Mouse (Mus musculus) intestine, embryonic 14.5 days (tissue): ENCODE measurements at regions not wholly inside any gene's neighbourhood (a gene's known extent, or its start where the extent isn't known, plus 50 kb on each side); places are given as distances from the start of the nearest gene placed in this dataset.

Source experiments
- ATAC-seq: fragments of 200-750 bp; cut with Nextera tagmentation; replicated peaks from 2 replicates; pipeline ENCODE4 v1.8.0; 2017; ENCODE audit warnings: low read depth, moderate number of reproducible peaks, moderate TSS enrichment, moderate library complexity; ENCODE audit not compliant: low FRiP score, low TSS enrichment
- DNase-seq: peaks from one replicate; pipeline ENCODE4 v3.0.0-alpha.2; 2018; ENCODE audit warnings: low spot score
- H3K27ac ChIP-seq: fragments of 300-500 bp; sonication (generic); 2 replicates; pipeline ENCODE4 v1.5.1; 2014; ENCODE audit warnings: low read depth, mild to moderate bottlenecking, control low read depth
- H3K27me3 ChIP-seq: fragments of 300-500 bp; sonication (generic); replicated peaks from 2 replicates; pipeline ENCODE4 v1.6.1; 2014; ENCODE audit warnings: low read length, control low read depth; ENCODE audit not compliant: control insufficient read depth, insufficient read depth
- H3K36me3 ChIP-seq: fragments of 300-500 bp; sonication (generic); 2 replicates; pipeline ENCODE4 v1.6.1; 2014; ENCODE audit warnings: low read length, control low read depth; ENCODE audit not compliant: control insufficient read depth, insufficient read depth
- H3K4me1 ChIP-seq: fragments of 300-500 bp; sonication (generic); replicated peaks from 2 replicates; pipeline ENCODE4 v1.6.1; 2014; ENCODE audit warnings: low read length, control low read depth, mixed read lengths; ENCODE audit not compliant: control insufficient read depth, insufficient read depth
- H3K4me2 ChIP-seq: fragments of 300-500 bp; sonication (generic); 2 replicates; pipeline ENCODE4 v1.6.1; 2014; ENCODE audit warnings: low read length
- H3K4me3 ChIP-seq: fragments of 300-500 bp; sonication (generic); 2 replicates; pipeline ENCODE4 v1.5.1; 2014; ENCODE audit warnings: low read depth, low read length, control low read depth, mixed read lengths
- H3K9ac ChIP-seq: fragments of 300-500 bp; sonication (generic); 2 replicates; pipeline ENCODE4 v1.6.1; 2014; ENCODE audit warnings: mild to moderate bottlenecking, low read length
- H3K9me3 ChIP-seq: fragments of 300-500 bp; sonication (generic); 2 replicates; pipeline ENCODE4 v1.6.1; 2016; ENCODE audit warnings: low read length, control low read depth; ENCODE audit not compliant: control insufficient read depth
- WGBS: fragments of 180-500 bp; shearing (Covaris S2); extraction: QIAGEN DNeasy Blood & Tissue Kit; methylation state at CpG from one replicate; pipeline ENCODE4 v1.1.7; 2014; 5-methylcytosine and 5-hydroxymethylcytosine counted together

DNA sequence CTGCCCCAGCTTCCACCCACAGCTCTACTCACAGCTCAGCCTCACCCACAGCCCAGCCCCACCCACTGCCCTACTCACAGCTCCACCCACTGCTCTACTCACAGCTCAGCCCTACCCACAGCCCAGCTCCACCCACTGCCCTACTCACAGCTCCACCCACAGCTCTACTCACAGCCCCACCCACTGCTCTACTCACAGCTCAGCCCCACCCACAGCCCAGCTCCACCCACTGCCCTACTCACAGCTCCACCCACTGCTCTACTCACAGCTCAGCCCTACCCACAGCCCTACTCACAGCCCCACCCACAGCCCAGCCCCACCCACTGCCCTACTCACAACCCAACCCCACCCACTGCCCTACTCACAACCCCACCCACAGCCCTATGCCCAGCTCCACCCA is 56.5 kb upstream of the Phox2b start:
- DNase-seq (no peak), ATAC-seq (0 out of 2 replicates have a peak, but pooled peaks have one; percentile 23)
- Histone ChIP-seq H3K4me2 (no peak overlapping the region), H3K27me3 (no peaks in the 10 kb centered on the region), H3K9ac (no peak overlapping the region), H3K27ac (no peak overlapping the region), H3K4me1 (no peaks in the 10 kb centered on the region), H3K36me3 (no peaks in the 10 kb centered on the region), H3K9me3 (no peaks in the 10 kb centered on the region), H3K4me3 (no peak overlapping the region)

DNA sequence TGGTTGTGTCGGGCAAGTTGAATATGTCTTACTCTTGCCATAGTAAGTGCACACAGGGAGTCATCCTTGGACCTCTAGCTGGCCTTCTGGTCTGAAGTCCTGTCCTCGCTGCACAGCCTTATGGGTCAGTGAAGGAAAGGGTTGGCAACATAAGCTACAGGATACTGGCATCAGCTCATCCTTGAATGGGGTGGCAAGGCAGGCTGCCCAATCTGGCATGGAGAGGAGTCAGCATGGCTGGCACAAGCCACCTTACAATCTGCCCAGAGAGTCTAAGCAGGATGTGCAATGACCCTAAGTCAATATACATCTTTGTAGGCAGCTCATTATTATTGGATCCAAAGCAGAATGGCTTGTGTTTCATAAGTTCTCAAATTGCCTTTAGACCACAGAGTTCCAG is 57.8 kb upstream of the Phox2b start:
- Histone ChIP-seq H3K4me2 (no peak overlapping the region), H3K4me1 (no peaks in the 10 kb centered on the region), H3K4me3 (no peak overlapping the region), H3K9me3 (no peaks in the 10 kb centered on the region), H3K9ac (no peak overlapping the region), H3K27me3 (no peaks in the 10 kb centered on the region), H3K27ac (no peak overlapping the region), H3K36me3 (no peaks in the 10 kb centered on the region)
- no peak for DNase-seq
- ATAC-seq: no peak
- 86% methylated on average over 2 of the region's 2 CpGs for WGBS

DNA sequence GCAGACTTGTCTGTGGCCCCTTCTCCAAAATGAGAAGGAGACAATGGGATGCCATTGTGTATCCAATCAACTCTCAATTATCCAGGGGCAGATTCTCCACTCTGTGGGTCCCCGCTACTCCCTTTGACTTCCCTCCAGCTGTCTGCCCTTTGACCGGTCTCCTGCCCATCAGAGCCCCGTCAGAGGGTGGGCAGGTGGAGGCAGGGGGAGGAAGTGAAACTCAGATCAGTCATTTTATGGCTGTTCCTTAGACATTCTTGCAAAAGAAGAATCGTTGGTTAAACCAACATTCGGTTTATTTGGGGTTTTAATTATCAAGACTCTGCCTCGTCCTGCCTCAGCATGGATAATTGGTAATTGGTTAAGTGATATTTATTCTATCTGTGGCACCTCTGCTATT is 77.7 kb upstream of the Phox2b start:
- no peak for ATAC-seq
- no peak overlapping the region for H3K4me3 ChIP-seq
- H3K9ac ChIP-seq: no peak overlapping the region
- no peaks in the 10 kb centered on the region for H3K4me1 ChIP-seq
- no peak overlapping the region for H3K27ac ChIP-seq
- H3K9me3 ChIP-seq: no peaks in the 10 kb centered on the region
- DNase-seq: no peak
- H3K4me2 ChIP-seq: no peak overlapping the region
- no peaks in the 10 kb centered on the region for H3K36me3 ChIP-seq
- no peaks in the 10 kb centered on the region for H3K27me3 ChIP-seq
- WGBS: 64% methylated on average over 6 of the region's 6 CpGs

DNA sequence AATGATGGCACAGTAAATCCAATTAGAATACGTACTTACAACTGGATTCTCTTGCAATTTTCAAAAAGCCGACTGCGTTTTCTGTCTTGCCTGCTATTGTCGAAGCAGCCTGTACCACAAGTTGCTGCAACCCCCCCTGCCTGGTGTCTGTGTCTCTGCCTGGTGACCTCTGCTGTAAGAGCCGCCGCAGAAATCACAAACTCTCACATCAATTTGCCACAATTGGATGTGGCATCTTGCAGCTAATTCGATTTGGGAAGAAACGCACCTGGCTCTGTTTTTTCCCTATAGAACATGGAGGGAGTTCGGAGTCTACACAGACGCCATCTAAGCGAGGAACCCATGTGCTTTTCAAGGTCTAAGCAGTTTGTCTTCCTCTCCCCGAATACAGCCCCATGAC is 80.1 kb upstream of the Phox2b start:
- ATAC-seq (no peak), DNase-seq (peak; percentile 60)
- H3K27ac ChIP-seq: no peak overlapping the region
- WGBS: 78% methylated on average over 12 of the region's 12 CpGs
- no peak overlapping the region for H3K4me2 ChIP-seq
- no peaks in the 10 kb centered on the region for H3K27me3 ChIP-seq
- no peak overlapping the region for H3K9ac ChIP-seq
- H3K4me1 ChIP-seq: no peaks in the 10 kb centered on the region
- H3K36me3 ChIP-seq: no peaks in the 10 kb centered on the region
- H3K4me3 ChIP-seq: no peak overlapping the region
- no peaks in the 10 kb centered on the region for H3K9me3 ChIP-seq

DNA sequence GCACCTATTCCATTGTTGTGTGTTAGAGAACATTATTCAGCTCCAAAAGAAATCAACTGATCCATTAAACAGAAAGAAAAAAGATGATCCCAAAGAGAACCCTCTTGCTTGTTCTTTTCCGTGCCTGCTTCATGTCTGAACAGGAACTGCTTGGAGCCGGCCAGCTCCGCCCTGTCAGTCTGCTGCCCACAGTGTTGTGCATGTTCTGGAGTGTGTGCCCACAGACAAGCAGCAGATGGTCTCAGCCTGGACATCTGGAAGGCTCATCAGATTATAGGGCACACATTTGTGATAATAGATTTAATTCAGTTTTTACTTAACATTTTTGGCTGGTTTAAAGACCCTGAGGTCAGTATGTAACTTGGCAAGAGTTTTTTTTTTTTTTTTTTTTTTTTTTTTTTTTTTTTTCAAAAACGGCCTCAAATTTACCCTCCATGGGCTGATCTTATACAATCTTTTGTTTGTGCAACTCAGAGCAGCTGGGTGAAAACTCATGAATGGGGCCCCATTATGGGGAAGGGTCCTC is 70.9 kb upstream of the Tmem33 start:
- Histone ChIP-seq H3K9me3 (no peaks in the 10 kb centered on the region), H3K9ac (no peak overlapping the region), H3K4me1 (no peaks in the 10 kb centered on the region), H3K36me3 (no peaks in the 10 kb centered on the region), H3K27ac (no peak overlapping the region), H3K4me2 (no peak overlapping the region), H3K27me3 (no peaks in the 10 kb centered on the region), H3K4me3 (no peak overlapping the region)
- 60% methylated on average over 4 of the region's 4 CpGs for WGBS
- no peak for DNase-seq
- peak; percentile 77; the same call in 1 of the 2 replicates for ATAC-seq

DNA sequence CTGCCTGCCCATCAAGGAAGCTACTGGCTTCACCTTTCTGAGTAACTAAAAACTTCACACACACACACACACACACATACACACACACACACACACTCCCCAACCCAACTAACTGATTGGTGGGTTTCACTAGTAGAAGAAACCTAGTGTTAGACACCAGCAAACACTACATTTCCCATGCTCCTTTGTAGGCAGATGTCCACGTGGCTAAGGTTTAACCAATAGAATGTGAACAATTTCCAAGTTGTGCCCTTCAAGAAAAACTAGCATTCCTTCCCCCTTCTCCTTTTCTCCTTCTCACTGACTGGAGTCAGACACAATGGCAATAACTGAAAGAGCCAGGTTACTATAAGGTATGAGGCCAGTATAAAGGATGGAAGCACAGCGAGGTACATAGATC is 66.3 kb upstream of the Tmem33 start:
- H3K27ac ChIP-seq: no peak overlapping the region

DNA sequence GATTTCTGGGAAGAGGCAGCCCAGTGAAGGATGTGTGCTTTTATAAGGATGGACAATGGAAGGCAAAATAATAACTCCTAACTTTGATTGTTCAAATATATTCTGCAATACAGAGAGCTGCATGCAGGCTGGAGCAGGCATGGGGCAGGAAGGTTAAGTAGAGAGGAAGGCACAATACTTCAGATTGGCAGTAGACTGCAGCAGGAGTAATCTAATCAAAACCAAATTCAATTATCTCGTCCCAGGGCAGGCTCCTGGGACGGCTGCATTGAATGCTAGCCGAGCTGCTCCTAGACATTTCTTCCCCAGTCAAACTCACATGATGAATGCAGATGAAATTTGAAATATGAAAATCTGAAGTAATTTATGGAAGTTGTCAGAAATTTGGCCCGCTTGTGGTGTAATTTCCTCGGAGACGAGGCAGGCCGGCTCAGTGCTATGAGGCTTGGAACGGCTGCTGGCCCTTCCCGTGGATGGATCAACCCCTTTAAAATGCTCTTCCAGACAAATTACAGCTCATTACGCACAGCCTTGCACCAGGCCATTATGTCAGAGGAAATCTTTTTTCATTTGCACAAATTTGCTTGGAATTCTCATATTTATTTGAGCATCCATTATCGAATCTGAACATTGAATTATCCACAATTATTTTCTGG is 55.2 kb upstream of the Tmem33 start:
- 65% methylated on average over 11 of the region's 11 CpGs for WGBS
- H3K9me3 ChIP-seq: no peaks in the 10 kb centered on the region
- DNase-seq: no peak

More for the DNA sequence above, 66.3 kb upstream of the Tmem33 start:
- Histone ChIP-seq H3K36me3 (no peaks in the 10 kb centered on the region), H3K4me2 (no peak overlapping the region), H3K27me3 (no peaks in the 10 kb centered on the region), H3K9me3 (no peaks in the 10 kb centered on the region), H3K4me3 (no peak overlapping the region), H3K4me1 (no peaks in the 10 kb centered on the region), H3K9ac (no peak overlapping the region)
- ATAC-seq (no peak), DNase-seq (no peak)
- WGBS: 73% methylated on average over 2 of the region's 2 CpGs

More for the DNA sequence above, 55.2 kb upstream of the Tmem33 start:
- no peak overlapping the region for H3K4me2 ChIP-seq
- ATAC-seq: peak; percentile 91
- no peak overlapping the region for H3K4me3 ChIP-seq
- no peaks in the 10 kb centered on the region for H3K36me3 ChIP-seq
- no peaks in the 10 kb centered on the region for H3K4me1 ChIP-seq
- H3K27ac ChIP-seq: no peak overlapping the region
- H3K27me3 ChIP-seq: peaks cover 5% of the 10 kb centered on the region; the same call in 1 of the 2 replicates
- H3K9ac ChIP-seq: no peak overlapping the region
